8 mouse cellular contexts compared by ENCODE assay signal in the genomic region with DNA sequence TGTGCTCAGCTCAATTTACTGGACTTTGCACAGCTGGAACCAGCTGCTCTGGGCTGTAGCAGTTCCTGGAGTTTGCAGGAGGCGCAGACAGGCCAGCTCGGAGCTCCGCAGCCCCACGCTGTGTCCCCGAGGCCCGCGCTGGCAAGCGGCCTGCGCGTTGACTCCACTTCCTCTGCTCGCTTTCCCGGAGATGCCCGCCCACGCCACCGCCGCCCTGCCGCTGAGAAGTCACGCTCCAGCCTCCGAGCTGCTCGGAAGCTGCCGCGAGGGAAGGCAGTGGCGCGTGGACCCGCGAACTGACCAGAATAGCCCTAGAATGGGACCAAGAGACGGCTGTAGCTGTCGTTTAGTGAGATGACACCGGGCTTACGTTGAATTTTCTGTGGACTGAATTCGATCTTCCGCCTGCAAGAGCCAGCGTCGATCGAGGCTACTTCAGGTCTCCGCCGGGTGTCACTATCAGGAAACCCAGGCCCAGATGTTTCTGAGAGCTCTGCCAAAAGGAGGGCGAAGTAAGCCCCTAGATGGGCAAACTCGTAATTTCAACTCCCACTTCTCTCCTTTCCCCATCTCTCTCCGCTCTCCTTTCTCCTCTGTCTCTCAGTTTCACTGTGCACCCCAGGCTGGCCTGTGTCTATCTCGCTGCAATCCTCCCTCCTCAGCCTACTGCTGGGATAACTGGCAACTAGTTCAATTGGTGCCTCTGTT. TPM values are rescaled to one million over a fixed set of nuclear protein-coding genes. Genes with fewer than 3 reads are reported as not detected.
DNase-seq lines count a peak whose midpoint lies in the region; ATAC-seq and TF ChIP-seq lines count a peak whose summit lies in the region.

No protein-coding gene starts in this region.

- ATAC-seq in Patski, result peak; percentile 62
- ATAC-seq in hindbrain, embryonic 13.5 days (ENCODE audit: low FRiP score), result peak; percentile 48; the same call in 1 of the 2 replicates

- H3K36me3 ChIP-seq in hindbrain, embryonic 13.5 days, result no peaks in the 10 kb centered on the region

- in situ Hi-C loops in Patski (cut with MboI; ENCODE audit: low pct_unique_long_range_greater_than_20kb), result no loop called here

- peak overlapping the region; percentile 43 for H3K4me3 ChIP-seq in hindbrain, embryonic 13.5 days

- peak overlapping the region; percentile 80 for H3K4me2 ChIP-seq in hindbrain, embryonic 13.5 days

- POLR2A ChIA-PET in Patski (lab: Charles Lee), result no interaction called here

- DNase-seq in Patski (ENCODE audit: low read depth, low spot score), result no peak
- DNase-seq in cerebellum, postnatal 14 days, result peak; percentile 71 to 75
- DNase-seq in frontal cortex, postnatal 14 days (ENCODE audit: low spot score in 2 of 2), result peak; percentile 49 to 72
- DNase-seq in left cerebral cortex, adult 11 months (ENCODE audit: low spot score), result peak; percentile 71
- peak; percentile 93 for DNase-seq in lung, postnatal 36 days
- peak; percentile 68 for DNase-seq in retina, postnatal 1 day
- peak; percentile 73 to 87 for DNase-seq in urinary bladder, adult 18-20 months (ENCODE audit: low spot score in 2 of 2)

- H3K9me3 ChIP-seq in hindbrain, embryonic 13.5 days, result no peaks in the 10 kb centered on the region

- TF ChIP-seq CTCF in Patski (IDR thresholded peaks at IDR 0.05), result no peak

- peaks cover 18% of the 10 kb centered on the region for H3K4me1 ChIP-seq in hindbrain, embryonic 13.5 days (replicated peaks)

- CTCF ChIA-PET in Patski (lab: Charles Lee), result no interaction called here

- H3K27ac ChIP-seq in hindbrain, embryonic 13.5 days, result no peak overlapping the region

- no peaks in the 10 kb centered on the region for H3K27me3 ChIP-seq in Patski
- H3K27me3 ChIP-seq in hindbrain, embryonic 13.5 days, result peaks cover 62% of the 10 kb centered on the region

- peak overlapping the region; percentile 69 for H3K9ac ChIP-seq in hindbrain, embryonic 13.5 days

- WGBS in hindbrain, embryonic 13.5 days, result 1% methylated on average over 41 of the region's 41 CpGs

RNA-seq across cellular contexts. Expression of gene Jak1, which starts 27.1 kb away (rescaled TPM):
- polyA plus RNA-seq in Patski (2021), result 115 TPM
- polyA plus RNA-seq in hindbrain, embryonic 13.5 days (2015; fragmentation: Nextera tagmentation; extraction: Ambion mirVana), result 63.4 and 66.3 TPM in 2 replicates
